Mouse (Mus musculus): ENCODE results near the gene Tipin.
"Not testable (repeated sequence)": the region's sequence is repeated elsewhere in the genome, so short reads cannot be mapped to it uniquely, and the experiment has no call there.

Gene Tipin

GRCm38 (mm10) chr9:64281105-64281780 lies at the start of gene Tipin:
Tipin (plus strand) TSS chr9:64281581.
- peak; percentile 94 for DNase-seq (ENCODE audit: low spot score)

GRCm38 (mm10) chr9:64231674-64232073 lies 49.7 kb upstream of the Tipin start:
- DNase-seq (ENCODE audit: low spot score), result no peak

GRCm38 (mm10) chr9:64232257-64232957 lies 49.0 kb upstream of the Tipin start:
- DNase-seq (ENCODE audit: low spot score), result no peak

- DNase-seq (ENCODE audit: low spot score), result no peak
Observed at GRCm38 (mm10) chr9:64233656-64234055, 47.7 kb upstream of the Tipin start.

- no peak for DNase-seq (ENCODE audit: low spot score)
Observed at GRCm38 (mm10) chr9:64234768-64235435, 46.5 kb upstream of the Tipin start, which contains the start of gene Uchl4. Uchl4 (plus strand) TSS chr9:64235201.

GRCm38 (mm10) chr9:64236056-64236455 lies 45.3 kb upstream of the Tipin start:
- no peak for DNase-seq (ENCODE audit: low spot score)

- DNase-seq (ENCODE audit: low spot score), result no peak
Observed at GRCm38 (mm10) chr9:64240116-64240515, 41.3 kb upstream of the Tipin start.

- no peak for DNase-seq (ENCODE audit: low spot score)
Observed at GRCm38 (mm10) chr9:64240681-64241080, 40.7 kb upstream of the Tipin start.

GRCm38 (mm10) chr9:64242381-64242831 lies 39.0 kb upstream of the Tipin start:
- no peak for DNase-seq (ENCODE audit: low spot score)

- no peak for DNase-seq (ENCODE audit: low spot score)
Observed at GRCm38 (mm10) chr9:64249371-64249770, 32.0 kb upstream of the Tipin start.

GRCm38 (mm10) chr9:64250111-64250730 lies 31.2 kb upstream of the Tipin start:
- no peak for DNase-seq (ENCODE audit: low spot score)

GRCm38 (mm10) chr9:64252591-64253020 lies 28.8 kb upstream of the Tipin start:
- DNase-seq (ENCODE audit: low spot score), result peak; percentile 41

- DNase-seq (ENCODE audit: low spot score), result peak; percentile 100
Observed at GRCm38 (mm10) chr9:64253021-64253904, 28.1 kb upstream of the Tipin start, which contains the start of gene Map2k1. Map2k1 (minus strand) TSS chr9:64253631.

GRCm38 (mm10) chr9:64255422-64255821 lies 26.0 kb upstream of the Tipin start:
- DNase-seq (ENCODE audit: low spot score), result no peak

GRCm38 (mm10) chr9:64256204-64256603 lies 25.2 kb upstream of the Tipin start:
- DNase-seq (ENCODE audit: low spot score), result no peak

- DNase-seq (ENCODE audit: low spot score), result no peak
Observed at GRCm38 (mm10) chr9:64259906-64260305, 21.5 kb upstream of the Tipin start.

GRCm38 (mm10) chr9:64261023-64261422 lies 20.4 kb upstream of the Tipin start:
- no peak for DNase-seq (ENCODE audit: low spot score)

- DNase-seq (ENCODE audit: low spot score), result no peak
Observed at GRCm38 (mm10) chr9:64264813-64265212, 16.6 kb upstream of the Tipin start.

GRCm38 (mm10) chr9:64267231-64267630 lies 14.2 kb upstream of the Tipin start:
- no peak for DNase-seq (ENCODE audit: low spot score)

- no peak for DNase-seq (ENCODE audit: low spot score)
Observed at GRCm38 (mm10) chr9:64268196-64268595, 13.2 kb upstream of the Tipin start.

- DNase-seq (ENCODE audit: low spot score), result not testable (repeated sequence)
Observed at GRCm38 (mm10) chr9:64268836-64269235, 12.5 kb upstream of the Tipin start.

Measured in testis, postnatal 14 days (tissue).